Mouse (Mus musculus) adrenal gland, adult 2 months (tissue): ENCODE measurements at regions not wholly inside any gene's neighbourhood (a gene's known extent, or its start where the extent isn't known, plus 50 kb on each side); places are given as distances from the start of the nearest gene placed in this dataset.

Experiments used
- DNase-seq: peaks from one replicate; pipeline ENCODE4 v3.0.0; 2021

DNA sequence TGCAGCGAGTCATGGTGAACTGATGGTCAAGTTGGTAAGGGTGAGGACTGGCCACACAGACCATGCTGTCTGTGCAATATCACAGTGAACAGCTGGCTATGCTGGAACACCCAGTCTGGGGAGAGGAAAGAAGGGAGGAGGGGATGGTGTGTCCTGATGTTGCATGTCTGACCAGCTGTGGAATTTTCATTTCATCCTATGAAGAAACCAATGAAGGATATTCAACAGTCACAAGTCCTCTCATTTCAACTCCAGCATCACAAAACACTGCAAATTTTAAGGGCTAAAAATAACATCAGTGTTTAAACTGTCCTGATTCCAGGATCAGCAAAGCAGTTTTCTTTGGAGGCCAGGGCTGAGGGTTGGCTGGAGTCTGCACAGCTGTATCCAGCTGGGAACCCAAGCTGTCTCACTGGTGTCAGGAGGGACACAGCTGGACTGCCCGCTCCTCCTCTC, 503.7 kb upstream of the Nox3 start:
- DNase-seq = no peak

DNA sequence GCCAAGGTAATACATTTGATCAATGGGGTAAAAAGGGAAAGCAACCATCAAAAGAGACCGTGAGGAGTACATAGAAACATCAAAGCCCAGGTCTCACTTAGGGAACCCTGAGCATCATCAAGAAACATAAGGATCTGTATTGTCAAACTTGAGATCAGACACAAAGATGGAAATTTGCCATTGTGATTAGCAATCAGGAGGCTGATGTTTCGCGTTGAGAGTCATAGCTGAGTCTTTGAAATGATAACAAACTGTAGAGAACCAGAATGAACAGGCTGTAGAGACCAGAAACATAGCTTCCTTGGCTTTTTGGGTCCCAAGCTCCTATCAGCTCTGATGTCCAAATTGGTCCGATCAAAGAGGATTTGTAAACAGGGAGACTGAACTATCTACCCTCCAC, 505.2 kb upstream of the Nox3 start:
- no peak for DNase-seq

DNA sequence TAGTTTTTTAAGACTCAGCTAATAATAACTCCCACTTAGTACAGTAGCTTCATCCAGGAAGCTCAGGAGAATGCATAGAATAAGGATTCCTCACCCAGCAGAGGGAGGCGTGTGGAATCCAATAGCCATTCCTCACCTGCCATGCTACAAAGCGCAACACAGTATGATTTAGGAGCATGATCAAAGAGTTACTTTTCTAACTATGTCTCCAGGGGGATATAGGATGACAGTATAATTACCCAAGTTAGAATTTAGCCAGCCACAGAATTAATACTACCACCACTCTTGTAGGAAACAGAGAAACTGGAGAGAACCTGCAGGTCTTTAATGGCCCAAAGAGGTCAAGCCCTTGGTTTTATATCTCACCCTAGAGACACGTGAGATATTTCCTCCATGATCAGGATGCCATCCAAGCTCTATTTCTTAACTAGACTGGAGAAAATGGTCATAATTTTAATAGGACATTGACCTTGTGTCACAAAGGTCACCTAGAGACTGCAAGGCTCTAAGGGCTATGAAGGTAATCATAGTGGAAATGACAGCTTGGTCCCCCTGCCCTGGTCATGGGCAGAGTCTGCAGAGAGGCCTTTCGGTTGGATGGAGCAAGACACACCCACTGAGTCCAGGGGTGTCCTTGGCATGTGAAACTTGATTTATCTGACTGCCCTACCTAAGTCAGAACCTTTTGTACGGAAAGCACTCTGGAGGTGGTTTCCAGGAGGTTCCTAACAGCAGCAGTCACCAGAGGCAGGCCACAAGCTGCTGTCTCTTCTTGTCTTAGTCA, 512.3 kb upstream of the Nox3 start:
- DNase-seq = no peak

DNA sequence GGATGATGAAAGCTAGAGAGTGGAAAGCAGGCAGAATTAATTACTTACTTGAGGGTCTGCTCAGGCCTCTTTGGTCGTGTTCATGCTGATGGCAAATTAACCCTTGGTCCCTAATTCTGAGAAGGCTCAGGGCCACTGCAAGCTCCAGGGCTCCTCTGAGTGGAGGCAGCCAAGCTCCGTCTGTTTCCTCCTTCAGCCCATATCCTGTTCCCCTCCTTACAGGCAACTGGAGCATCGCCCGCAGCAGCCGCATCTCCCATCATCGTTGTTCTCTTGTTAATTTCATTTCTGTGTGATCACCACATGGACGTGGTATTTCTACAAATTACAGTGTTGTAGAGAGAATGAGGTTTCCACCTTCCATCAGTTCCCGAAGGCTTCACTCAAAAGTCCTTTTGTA, 513.6 kb upstream of the Nox3 start:
- no peak for DNase-seq

DNA sequence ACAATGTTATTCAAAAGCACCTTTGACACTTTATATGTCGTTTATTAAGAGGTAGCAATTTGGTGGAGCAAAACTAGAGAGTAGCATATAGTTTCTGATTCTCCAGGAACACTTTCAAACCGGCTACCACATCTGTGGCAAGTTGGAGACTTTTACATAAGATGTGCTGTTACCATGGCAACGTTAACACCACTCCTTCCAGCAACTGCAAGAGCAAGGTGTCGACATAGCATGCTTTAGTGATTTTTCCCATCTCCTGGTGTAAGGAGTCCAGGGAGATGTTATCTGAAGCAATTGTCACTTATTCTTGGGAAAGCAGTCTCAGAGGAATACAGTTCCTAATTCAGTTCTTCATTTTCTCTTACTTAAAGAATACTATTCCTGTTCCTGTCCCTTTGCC, 516.5 kb upstream of the Nox3 start:
- no peak for DNase-seq

DNA sequence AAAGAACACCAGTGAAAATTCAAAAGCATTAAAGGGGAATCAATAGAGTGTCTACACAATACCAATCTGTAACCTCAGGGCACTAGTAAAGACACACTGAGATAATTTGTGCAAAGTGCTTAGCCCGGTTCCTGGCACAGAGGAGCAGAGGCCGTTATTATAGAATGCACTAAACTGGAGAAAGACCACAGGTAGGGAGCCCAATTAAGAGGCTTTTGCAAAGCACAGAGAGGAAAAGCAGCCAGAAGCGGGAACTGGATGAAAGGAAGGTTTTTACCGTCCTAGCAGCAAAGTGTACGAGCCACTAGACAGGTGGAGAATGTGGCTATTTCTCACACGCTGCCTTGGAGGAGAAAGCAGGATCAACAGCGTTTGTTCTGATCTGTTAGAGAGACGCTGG, 518.9 kb upstream of the Nox3 start:
- DNase-seq = no peak

DNA sequence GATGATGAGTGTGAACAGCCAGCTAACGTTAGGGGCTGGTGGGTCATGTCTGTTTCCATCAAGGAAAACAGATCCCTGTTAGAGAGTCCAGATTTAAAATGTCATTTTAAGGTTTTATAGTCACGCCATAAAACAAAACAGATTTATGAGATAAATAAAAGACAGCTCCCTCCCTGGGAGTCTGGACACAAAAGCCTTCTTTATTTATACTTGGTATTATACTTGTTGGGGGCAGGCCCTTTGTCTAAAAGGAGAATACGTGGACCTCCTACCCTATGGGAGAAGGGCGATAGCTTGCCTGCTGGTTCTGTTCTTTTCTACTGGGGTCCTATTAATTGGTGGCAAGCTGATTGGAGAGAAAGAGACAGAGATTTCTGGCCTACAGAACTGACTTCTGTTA, 520.1 kb upstream of the Nox3 start:
- no peak for DNase-seq

DNA sequence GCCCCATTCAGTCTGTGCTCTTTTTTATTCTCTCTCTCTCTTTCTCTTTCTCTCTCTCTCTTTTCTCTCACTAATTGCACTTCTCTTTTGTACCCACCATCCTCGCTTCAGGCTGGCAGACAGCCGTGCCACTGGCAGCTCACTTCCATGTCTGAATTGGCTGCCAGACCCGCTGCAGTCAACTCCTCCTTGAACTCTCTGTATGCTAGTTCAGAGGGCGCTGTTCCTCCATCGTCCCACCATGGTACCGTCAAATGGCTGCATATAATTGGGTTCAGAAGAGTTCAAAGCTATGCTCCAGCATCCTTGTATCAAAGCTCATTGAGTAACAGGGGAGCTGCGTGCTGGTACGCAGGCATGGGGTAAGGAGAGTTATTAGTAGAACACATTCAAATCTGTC, 520.7 kb upstream of the Nox3 start:
- no peak for DNase-seq

DNA sequence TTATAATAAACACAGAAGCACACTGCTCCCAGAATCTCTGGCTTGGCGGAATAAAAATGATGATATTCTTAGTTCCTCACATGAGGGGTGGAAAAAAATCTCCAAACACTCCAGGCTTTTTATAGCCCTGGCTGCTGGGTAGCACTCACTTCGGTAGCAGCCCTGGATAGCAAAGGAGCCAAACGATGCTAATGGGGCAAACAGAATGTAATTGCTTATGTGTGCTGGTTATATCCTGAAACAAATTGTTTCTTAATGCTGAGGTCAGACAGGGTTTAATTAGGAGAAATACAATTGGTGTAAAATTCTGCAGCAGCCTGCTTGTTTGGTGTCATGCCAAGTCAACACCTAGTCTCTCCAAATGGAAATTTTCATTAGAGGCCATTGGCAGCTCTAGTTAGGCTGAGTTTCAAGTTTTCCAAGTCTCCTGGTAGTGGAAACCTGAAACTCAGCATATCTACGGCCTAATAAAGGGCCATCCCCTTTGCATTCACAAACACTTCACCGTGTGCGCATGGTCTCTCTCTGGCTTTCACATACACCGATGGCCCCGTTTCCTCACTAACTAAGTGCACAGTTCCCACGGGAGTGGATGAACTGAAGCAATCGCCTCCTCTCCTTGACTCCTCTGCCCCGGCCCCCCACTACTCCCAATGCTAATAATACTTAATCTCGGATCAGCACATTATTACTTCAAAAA, 524.8 kb upstream of the Nox3 start:
- DNase-seq = no peak

DNA sequence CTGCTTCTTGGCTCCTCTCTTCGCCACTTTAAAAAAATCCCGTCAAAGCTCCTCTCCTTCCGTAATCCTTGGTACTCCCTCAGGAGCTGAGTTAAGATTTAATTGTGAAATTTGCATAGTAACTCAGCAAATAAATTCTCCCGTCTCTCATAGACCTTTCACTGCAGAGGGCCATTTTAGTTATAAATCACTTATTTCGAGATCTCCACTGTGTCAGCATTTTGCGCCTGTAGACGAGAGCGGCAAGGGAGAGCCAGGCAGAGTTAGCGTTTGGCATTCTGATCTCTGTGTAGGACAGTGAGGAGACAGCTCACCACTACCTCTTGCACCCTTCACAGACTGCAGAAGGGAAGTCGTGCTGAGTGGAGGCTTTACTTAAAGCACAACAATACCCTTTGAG, 531.8 kb upstream of the Nox3 start:
- DNase-seq = no peak

DNA sequence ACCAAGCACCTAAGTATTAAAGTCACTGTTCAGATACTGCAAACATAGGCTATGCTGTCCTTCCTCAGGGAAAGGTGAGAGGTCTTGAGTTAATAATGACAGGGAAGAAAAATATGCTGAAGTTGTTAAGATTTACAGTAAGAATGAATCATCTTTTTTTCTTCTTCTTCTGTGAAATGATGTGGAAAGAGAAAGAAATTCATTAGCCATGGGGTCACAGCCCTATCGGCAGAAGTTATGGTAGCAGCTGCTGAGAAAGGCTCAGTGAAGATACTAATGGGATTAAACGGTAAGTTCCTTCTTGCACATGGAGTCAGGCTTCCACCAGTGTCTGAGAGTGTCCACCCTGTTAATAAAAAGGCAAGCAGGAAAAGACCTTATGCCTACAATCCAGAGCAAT, 533.9 kb upstream of the Nox3 start:
- DNase-seq = no peak

DNA sequence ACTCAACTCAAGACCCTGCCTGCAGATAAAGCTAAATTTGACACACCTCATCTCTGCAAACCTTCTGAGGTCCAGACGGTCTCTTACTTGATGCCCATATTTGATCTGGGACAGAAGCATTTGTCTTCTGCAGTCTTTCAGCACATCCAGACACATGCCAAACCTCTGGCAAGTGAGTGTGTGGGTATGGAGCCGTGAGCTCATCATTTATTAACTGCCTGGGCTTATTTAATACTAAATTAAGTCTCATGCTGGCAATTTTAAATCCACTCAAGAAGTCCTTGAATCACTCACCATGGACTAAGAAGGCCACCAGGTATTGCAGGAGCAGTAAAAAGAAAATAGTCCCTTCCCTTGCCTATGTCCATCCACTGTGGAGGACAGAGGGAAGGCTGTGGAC, 554.4 kb upstream of the Nox3 start:
- DNase-seq = no peak

DNA sequence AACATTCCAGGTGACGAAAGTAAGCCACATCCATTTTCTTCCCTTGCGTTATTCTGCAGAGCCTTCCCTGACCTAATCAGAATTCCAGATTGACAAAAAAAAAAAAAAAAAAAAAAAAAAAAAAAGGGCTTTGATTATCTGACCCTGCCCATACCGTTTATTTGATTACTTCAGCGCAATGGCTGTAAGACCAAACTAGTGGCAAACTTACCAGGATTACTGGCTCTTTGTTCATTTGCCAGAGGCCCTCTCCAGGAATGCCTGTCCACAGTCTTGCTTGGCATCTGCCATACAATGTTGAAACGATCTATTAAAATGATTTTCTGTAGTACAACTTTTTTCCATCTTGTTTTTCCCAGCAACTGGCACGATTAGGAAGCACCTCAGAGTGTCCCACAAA, 569.4 kb upstream of the Nox3 start:
- DNase-seq = no peak

DNA sequence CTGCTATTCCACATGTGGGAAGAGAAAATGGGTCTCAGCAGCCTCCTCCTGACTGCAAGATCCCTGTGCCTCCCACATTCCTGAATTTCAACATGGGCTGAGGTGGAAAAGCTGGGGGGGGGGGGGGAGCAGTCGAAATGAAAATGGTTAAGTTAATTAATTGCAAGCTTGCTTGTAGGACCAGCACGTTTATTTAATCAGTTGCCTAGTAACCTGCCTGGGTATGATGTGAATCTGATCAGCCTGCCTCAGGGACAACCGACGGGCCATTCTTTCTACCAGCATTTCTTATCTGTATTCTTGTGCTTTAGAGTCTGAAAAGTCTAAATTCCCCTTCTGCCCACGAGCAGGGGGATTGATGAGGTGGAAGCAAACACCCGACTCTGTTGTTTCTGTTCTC, 569.9 kb upstream of the Nox3 start:
- no peak for DNase-seq

DNA sequence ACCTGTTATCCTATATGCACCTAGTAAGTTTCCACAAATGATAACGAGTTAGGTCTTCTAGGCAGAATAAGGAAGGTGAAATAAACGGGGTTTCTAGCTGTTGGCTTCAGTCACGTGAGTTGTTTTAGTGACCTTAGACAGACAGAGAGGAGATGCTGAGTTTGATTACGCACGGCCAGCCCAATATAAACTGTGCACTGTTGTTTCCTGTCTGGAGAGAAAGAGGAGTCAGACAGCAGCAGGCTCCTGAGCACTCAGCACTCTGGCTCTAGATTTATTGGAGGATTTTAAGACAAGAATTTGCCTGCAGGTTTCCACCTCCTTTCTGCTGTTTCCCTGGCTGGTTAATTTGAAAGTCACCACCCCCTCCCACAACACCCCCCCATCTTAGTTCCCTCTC, 570.4 kb upstream of the Nox3 start:
- no peak for DNase-seq

DNA sequence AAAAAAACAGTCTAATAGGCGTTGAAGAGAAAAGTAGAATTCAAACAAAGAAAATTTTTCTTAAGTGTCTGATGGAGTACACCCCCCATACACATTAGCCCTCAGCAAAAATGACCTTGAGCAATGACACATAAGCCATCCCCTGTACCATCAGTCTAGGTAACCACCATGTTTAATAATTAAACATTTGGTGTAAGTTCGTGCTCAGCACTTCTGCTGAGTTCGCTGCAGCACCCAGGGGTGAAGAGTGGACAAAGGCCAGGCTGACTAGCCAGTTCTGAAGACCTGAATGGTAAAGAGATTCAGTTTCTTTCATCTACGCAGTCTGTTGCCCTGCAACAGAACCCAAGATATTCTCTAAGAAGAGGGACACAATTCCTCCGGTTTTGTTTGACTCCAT, 572.3 kb upstream of the Nox3 start:
- no peak for DNase-seq

DNA sequence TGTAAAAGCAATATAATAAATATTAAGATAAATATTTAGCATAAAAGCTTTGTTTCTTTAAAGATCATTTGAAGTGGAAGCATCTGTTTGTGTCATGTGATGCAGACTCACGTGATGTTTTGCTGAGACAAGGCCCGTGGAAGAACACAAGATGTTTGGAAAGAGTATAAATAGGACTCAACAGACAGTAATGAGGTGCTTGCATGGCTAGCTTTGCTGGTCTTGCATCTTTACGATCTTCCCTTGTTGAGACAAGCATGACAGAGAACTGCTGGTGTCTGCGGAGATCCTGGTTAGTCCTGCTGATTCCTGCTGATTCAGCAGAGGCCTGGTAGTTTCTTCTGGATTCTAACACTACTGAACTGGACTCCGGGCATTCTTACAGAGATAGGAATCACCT, 576.4 kb upstream of the Nox3 start:
- no peak for DNase-seq

DNA sequence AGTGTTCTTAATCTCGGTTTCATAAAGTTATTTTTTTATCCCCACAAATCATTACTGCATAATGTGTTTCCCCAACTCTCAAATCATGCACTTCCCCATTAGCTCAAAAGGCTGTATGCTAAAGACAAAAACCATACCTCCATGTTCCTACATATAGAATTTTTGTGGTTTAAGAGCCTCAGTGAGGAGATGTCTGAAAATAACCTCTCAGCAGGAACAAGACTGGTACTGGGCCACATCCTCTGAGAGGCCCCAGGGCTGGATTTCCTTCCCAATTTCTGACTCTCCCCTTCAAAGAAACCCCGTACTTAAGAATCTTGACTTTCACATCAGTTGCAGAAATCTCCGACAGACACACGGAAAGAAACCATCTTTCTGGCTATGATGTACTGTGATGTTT, 580.7 kb upstream of the Nox3 start:
- no peak for DNase-seq

DNA sequence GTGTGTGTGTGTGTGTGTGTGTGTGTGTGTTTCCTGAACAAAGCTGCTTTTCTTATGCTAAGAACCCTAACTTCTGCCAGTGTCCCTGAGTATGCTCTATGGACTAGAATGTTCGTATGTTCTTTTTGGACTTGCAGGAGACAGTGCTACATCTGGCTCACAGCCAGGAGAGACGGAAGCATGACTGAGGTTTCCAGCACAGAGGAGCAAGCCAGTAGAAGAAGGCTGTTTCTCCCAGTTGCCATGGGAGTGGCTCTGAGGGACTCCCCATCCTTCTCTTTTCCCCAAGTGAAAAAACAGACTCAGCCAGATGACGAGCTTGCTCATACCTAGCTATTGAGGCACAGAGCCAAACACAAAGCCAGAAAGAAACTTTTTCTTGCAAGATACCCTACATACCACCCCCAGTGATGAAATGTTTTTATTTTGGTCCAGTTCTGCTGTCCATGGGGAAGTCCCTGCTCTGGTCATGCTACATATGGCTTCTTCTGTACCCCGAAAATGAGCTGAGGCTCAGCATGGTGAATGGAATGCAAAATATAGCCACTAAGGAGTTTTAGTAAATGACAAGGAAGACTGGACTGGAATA, 582.3 kb upstream of the Nox3 start:
- DNase-seq = no peak

DNA sequence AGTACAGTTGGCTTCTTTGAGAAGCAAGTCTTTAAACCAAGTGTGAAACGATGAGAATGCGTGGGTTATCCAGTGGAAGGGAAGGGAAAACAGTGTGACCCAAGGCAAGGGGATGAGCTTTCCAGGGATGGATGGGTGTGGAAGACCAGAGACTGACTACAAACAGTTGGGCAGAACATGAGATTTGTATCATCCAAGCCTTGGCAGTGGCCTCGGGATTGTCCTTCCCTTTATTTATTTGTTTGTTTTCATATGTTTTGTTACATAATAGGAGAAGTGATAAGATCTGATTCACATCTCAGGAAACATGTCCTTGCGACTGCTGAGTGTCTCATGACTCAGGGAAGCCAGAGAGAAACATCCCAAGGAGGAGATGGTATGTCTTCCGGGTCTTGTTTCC, 585.4 kb upstream of the Nox3 start:
- peak; percentile 76 for DNase-seq

DNA sequence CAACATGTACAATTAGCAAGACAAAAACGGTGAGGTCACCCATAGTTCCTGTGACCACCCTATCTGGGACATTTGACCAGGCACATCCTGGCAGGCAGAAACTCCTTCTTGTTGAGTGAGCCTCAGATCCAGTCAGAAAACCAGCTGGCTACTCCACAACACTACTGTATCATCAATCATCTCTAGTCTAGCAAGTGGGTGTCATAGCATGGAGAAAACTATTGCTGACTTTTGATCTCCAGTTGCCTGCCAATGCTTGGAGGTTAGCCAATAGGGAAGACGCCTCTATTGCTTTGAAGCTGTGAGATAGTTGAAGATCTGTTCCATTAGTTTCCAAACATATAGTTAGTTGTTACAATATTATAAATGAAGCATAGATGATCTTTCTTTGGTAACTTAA, 595.4 kb upstream of the Nox3 start:
- DNase-seq = no peak

DNA sequence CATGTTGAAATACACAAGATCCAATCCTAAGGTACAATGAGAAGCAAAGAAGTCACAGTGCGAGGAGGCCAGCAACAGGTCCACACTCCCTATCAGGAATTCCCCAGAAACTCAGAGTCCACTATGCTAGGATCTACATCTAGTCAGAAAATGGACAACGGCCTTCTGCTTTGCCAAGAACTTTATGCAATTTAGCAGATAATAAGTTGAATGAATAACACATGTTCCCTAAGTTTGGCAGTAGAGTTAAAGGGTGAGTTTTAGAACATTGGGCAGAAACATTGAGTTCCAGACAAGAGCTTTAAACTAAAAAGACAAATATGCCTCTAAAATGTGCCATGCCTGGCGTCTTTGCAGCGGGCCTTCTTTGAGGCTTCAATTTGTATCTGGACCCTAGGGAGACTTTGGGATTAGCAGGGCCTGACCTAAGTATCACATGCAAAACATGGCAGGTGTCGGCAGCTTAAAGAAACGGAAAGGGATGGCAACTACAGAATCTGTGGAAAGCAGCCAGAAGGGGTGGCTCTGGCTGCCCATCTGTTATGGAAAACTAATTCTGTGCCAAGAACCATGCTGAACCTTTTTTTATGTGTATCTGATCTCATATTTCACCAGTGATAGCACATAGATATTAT, 600.6 kb upstream of the Nox3 start:
- peak; percentile 37 for DNase-seq

DNA sequence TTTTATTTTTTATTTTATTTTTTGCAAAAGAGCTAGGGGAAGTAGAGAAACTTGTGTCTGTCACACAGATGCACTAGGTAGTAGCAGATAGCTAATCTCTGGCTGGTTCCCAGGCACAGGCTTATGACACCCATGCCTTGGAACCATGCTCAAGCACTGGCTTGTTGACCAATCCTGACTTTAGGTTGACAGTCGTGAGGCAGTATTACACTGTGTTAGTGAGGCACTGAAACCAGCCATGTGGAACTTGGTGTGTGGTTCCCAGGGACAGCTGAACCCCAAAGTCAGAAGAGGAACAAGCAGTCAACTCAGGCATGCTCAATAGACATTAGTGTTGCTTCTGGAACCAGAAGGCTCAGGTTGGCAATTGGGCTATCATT, 601.1 kb upstream of the Nox3 start:
- no peak for DNase-seq
